Mouse (Mus musculus) hindbrain, embryonic 11.5 days (tissue): ENCODE data around the gene Itga6. TPM values are rescaled to one million over a fixed set of nuclear protein-coding genes. Genes with fewer than 3 reads are reported as not detected.
A peak's percentile ranks its signal among the peaks of the same experiment; 100 is the strongest.

Experiments used
- ATAC-seq: fragments of 200-750 bp; cut with Nextera tagmentation; 2 replicates; pipeline ENCODE4 v1.8.0; 2017; ENCODE audit warnings: mild to moderate bottlenecking, moderate TSS enrichment, moderate library complexity; ENCODE audit not compliant: low FRiP score
- DNase-seq: peaks from one replicate; pipeline ENCODE4 v3.0.0-alpha.2; 2015; ENCODE audit warnings: low spot score
- H3K27ac ChIP-seq: fragments of 300-500 bp; sonication (generic); 2 replicates; pipeline ENCODE4 v1.5.1; 2014; ENCODE audit warnings: mild to moderate bottlenecking, low read depth, low read length
- H3K27me3 ChIP-seq: fragments of 300-500 bp; sonication (generic); 2 replicates; pipeline ENCODE4 v1.6.1; 2014; ENCODE audit warnings: mild to moderate bottlenecking, low read length, moderate library complexity, mixed read lengths; ENCODE audit not compliant: control insufficient read depth, insufficient read depth
- H3K36me3 ChIP-seq: fragments of 300-500 bp; sonication (generic); 2 replicates; pipeline ENCODE4 v1.6.1; 2014; ENCODE audit warnings: mild to moderate bottlenecking, low read length, moderate library complexity, mixed read lengths; ENCODE audit not compliant: control insufficient read depth, insufficient read depth
- H3K4me1 ChIP-seq: fragments of 300-500 bp; sonication (generic); replicated peaks from 2 replicates; pipeline ENCODE4 v1.6.1; 2014; ENCODE audit warnings: low read length, mixed read lengths; ENCODE audit not compliant: control insufficient read depth, insufficient read depth
- H3K4me2 ChIP-seq: fragments of 300-500 bp; sonication (generic); replicated peaks from 2 replicates; pipeline ENCODE4 v1.6.1; 2014; ENCODE audit warnings: mild to moderate bottlenecking, low read depth, low read length
- H3K4me3 ChIP-seq: fragments of 300-500 bp; sonication (generic); 2 replicates; pipeline ENCODE4 v1.5.1; 2014; ENCODE audit warnings: low read depth, low read length
- H3K9ac ChIP-seq: fragments of 300-500 bp; sonication (generic); 2 replicates; pipeline ENCODE4 v1.6.1; 2014; ENCODE audit warnings: low read depth, low read length
- H3K9me3 ChIP-seq: fragments of 300-500 bp; sonication (generic); 2 replicates; pipeline ENCODE4 v1.6.1; 2016; ENCODE audit warnings: low read length; ENCODE audit not compliant: control insufficient read depth
- WGBS: fragments of 180-500 bp; shearing (Covaris S2); extraction: QIAGEN DNeasy Blood & Tissue Kit; methylation state at CpG from one replicate; pipeline ENCODE4 v1.1.7; 2014; 5-methylcytosine and 5-hydroxymethylcytosine counted together
- polyA plus RNA-seq: library from polyadenylated mRNA; unstranded; fragments of >200 nt; fragmentation: Nextera tagmentation; extraction: Ambion mirVana; gene quantifications from 2 replicates; pipeline ENCODE4 v1.2.1, GENCODE M21; 2014

Itga6 gene
- polyA plus RNA-seq, 1 experiment from 2014 or later = 25.5 TPM

- H3K4me2 ChIP-seq = no peak overlapping the region
- WGBS = 85% methylated on average over 3 of the region's 3 CpGs
- H3K36me3 ChIP-seq = no peaks in the 10 kb centered on the region
- H3K9me3 ChIP-seq = no peaks in the 10 kb centered on the region
- H3K27ac ChIP-seq = no peak overlapping the region
- H3K9ac ChIP-seq = no peak overlapping the region
- no peaks in the 10 kb centered on the region for H3K4me1 ChIP-seq
- no peak for DNase-seq
- H3K4me3 ChIP-seq = no peak overlapping the region
- ATAC-seq = no peak
- H3K27me3 ChIP-seq = no peaks in the 10 kb centered on the region
These were observed 19.7 kb downstream of the Itga6 start for GRCm38 (mm10) chr2:71764961-71765735.

DNA sequence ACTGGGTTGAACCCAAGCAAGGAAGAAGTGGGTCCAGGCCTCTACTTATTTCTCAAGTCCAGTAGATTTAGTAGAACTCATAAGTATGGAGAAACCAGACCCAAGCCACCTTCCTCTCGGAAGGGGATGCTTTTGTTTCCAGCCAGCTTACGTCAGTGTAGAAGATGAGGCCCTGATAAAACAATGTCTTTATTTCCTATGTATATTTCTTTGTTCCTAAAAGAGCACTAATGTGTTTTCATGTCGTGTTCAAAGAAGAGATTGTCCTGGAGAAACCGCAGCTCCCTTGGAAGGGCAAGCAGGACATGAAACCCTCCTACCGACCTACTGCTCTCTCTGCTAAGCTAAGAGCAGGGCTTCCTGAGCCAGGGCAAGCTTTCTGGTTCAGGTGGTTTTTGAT lies 20.6 kb downstream of the Itga6 start:
- H3K36me3 ChIP-seq = no peaks in the 10 kb centered on the region
- H3K4me2 ChIP-seq = no peak overlapping the region
- H3K27ac ChIP-seq = no peak overlapping the region
- ATAC-seq = no peak
- H3K4me3 ChIP-seq = no peak overlapping the region
- 89% methylated on average over 5 of the region's 5 CpGs for WGBS
- H3K4me1 ChIP-seq = no peaks in the 10 kb centered on the region
- no peaks in the 10 kb centered on the region for H3K9me3 ChIP-seq
- no peak overlapping the region for H3K9ac ChIP-seq
- no peak for DNase-seq
- no peaks in the 10 kb centered on the region for H3K27me3 ChIP-seq

- DNase-seq (no peak), ATAC-seq (no peak)
- no peaks in the 10 kb centered on the region for H3K9me3 ChIP-seq
- H3K4me3 ChIP-seq = no peak overlapping the region
- H3K4me1 ChIP-seq = no peaks in the 10 kb centered on the region
- WGBS = 89% methylated on average over 6 of the region's 6 CpGs
- no peaks in the 10 kb centered on the region for H3K27me3 ChIP-seq
- H3K27ac ChIP-seq = no peak overlapping the region
- H3K9ac ChIP-seq = no peak overlapping the region
- H3K36me3 ChIP-seq = no peaks in the 10 kb centered on the region
- no peak overlapping the region for H3K4me2 ChIP-seq
These were observed 21.7 kb downstream of the Itga6 start for GRCm38 (mm10) chr2:71767019-71767610.

GRCm38 (mm10) chr2:71771762-71772161 lies 26.3 kb downstream of the Itga6 start:
- H3K9me3 ChIP-seq = no peaks in the 10 kb centered on the region
- no peaks in the 10 kb centered on the region for H3K4me1 ChIP-seq
- no peak for ATAC-seq
- WGBS = 89% methylated on average over 4 of the region's 4 CpGs
- no peak overlapping the region for H3K9ac ChIP-seq
- DNase-seq = no peak
- H3K27me3 ChIP-seq = no peaks in the 10 kb centered on the region
- H3K4me2 ChIP-seq = no peak overlapping the region
- no peak overlapping the region for H3K4me3 ChIP-seq
- no peak overlapping the region for H3K27ac ChIP-seq
- no peaks in the 10 kb centered on the region for H3K36me3 ChIP-seq

DNA sequence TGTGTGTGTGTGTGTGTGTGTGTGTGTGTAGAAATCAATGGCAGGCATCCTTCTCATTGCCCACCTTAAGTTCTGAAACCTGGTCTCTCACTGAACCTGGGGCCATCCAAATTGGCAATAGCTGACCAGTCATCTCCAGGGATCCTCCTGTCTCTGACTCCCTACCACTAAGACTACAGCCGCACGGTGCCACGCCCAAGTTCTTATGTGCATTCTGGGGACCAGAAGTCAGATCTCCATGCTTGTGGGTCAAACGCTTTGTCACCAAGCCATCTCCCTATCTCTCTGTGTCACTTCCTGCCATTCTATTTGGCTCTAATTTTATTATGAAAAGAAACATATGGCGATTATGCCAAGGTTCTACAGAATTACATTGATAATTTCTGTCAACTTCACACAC lies 28.3 kb downstream of the Itga6 start:
- Histone ChIP-seq H3K27me3 (no peaks in the 10 kb centered on the region), H3K9me3 (no peaks in the 10 kb centered on the region), H3K4me1 (no peaks in the 10 kb centered on the region), H3K36me3 (no peaks in the 10 kb centered on the region), H3K9ac (no peak overlapping the region), H3K4me3 (no peak overlapping the region), H3K27ac (no peak overlapping the region), H3K4me2 (no peak overlapping the region)
- 90% methylated on average over 5 of the region's 5 CpGs for WGBS
- ATAC-seq (no peak), DNase-seq (no peak)

DNA sequence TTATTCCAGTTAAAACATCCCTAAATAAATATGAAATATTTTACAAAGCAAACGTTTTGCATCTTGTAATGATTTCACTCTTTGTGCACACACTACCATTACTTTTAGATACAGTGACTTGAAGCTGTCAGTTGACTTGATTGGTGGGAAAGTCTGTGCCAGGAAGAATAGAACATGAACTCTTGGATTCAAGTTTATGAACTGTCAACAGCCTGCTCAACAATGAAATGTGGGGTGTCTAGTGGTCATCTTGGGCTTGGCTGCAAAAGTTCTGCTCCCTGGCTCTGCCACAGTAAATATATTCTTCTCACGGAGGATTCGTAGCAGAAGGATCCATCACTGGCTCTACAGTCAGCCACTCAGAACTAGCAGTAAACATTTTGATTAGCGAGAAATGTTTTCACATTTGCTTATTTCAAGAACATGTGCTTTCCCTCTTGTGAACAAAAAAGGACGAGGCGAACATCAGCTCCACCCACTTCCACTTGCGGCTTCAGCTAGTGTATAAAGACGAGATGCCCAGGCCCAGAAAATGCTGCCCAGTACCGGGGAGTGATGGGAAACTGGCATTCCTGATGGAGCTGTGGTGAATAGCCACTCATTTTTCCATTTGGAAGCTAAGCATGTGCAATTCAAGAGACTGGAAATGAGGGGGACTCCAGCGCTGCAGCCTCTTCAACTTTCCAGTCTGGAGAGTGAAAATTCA lies 29.0 kb downstream of the Itga6 start:
- 70% methylated on average over 10 of the region's 10 CpGs for WGBS
- no peak overlapping the region for H3K4me3 ChIP-seq
- H3K27me3 ChIP-seq = no peaks in the 10 kb centered on the region
- no peak for DNase-seq
- no peaks in the 10 kb centered on the region for H3K4me1 ChIP-seq
- H3K9ac ChIP-seq = no peak overlapping the region
- H3K9me3 ChIP-seq = no peaks in the 10 kb centered on the region
- no peak overlapping the region for H3K27ac ChIP-seq
- no peak for ATAC-seq
- 0 out of 2 replicates have a peak overlapping the region, but pooled peaks have one; percentile 1 for H3K4me2 ChIP-seq
- H3K36me3 ChIP-seq = no peaks in the 10 kb centered on the region

GRCm38 (mm10) chr2:71775201-71775611 lies 29.8 kb downstream of the Itga6 start:
- ATAC-seq (no peak), DNase-seq (peak; percentile 34)
- Histone ChIP-seq H3K27me3 (no peaks in the 10 kb centered on the region), H3K4me3 (no peak overlapping the region), H3K4me2 (peak overlapping the region; percentile 19; the same call in 1 of the 2 replicates), H3K4me1 (no peaks in the 10 kb centered on the region), H3K9me3 (no peaks in the 10 kb centered on the region), H3K9ac (no peak overlapping the region), H3K27ac (no peak overlapping the region), H3K36me3 (no peaks in the 10 kb centered on the region)
- 33% methylated on average over 9 of the region's 9 CpGs for WGBS

GRCm38 (mm10) chr2:71779266-71779888 lies 34.0 kb downstream of the Itga6 start:
- DNase-seq (no peak), ATAC-seq (no peak)
- H3K4me1 ChIP-seq = no peaks in the 10 kb centered on the region
- H3K9me3 ChIP-seq = no peaks in the 10 kb centered on the region
- H3K4me2 ChIP-seq = no peak overlapping the region
- WGBS = 72% methylated on average over 5 of the region's 5 CpGs
- H3K27ac ChIP-seq = no peak overlapping the region
- H3K9ac ChIP-seq = no peak overlapping the region
- H3K27me3 ChIP-seq = no peaks in the 10 kb centered on the region
- H3K36me3 ChIP-seq = no peaks in the 10 kb centered on the region
- no peak overlapping the region for H3K4me3 ChIP-seq
